Mouse (Mus musculus) left cerebral cortex, adult 2 months (tissue): ENCODE data around the gene Dusp5. TPM values are rescaled to one million over a fixed set of nuclear protein-coding genes. Genes with fewer than 3 reads are reported as not detected.
"Not testable (repeated sequence)": the region's sequence is repeated elsewhere in the genome, so short reads cannot be mapped to it uniquely, and the experiment has no call there.

Experiments
- DNase-seq, 2 experiments: peaks; one replicate each; pipeline ENCODE4 v3.0.0; 2021 to 2022; ENCODE audit warnings: low spot score in 2 of 2, mixed read lengths in 1 of 2; ENCODE audit errors: extremely low spot score in 1 of 2
- H3K27ac ChIP-seq: fragments of 200-600 bp; 2 replicates; pipeline ENCODE4 v1.8.1; 2022
- H3K4me3 ChIP-seq: fragments of 200-600 bp; 2 replicates; pipeline ENCODE4 v1.8.1; 2022
- CTCF ChIP-seq: fragments of 200-600 bp; IDR thresholded peaks from 2 replicates; pipeline ENCODE4 v1.8.1; 2022; ENCODE audit warnings: antibody characterized with exemption, mild to moderate bottlenecking, moderate library complexity
- intact Hi-C: fragments of 180-260 bp; cut with DNase I; formaldehyde crosslinking; loops from one replicate; pipeline ENCODE4 v1.15.1; 2025
- total RNA-seq, 2 experiments: library from RNA; stranded (reverse); gene quantifications; 2 replicates each; pipeline ENCODE4 v1.2.3; 2021

The Dusp5 gene
- total RNA-seq, 2 experiments from 2014 or later, result 16.7 to 26.9 TPM

DNA sequence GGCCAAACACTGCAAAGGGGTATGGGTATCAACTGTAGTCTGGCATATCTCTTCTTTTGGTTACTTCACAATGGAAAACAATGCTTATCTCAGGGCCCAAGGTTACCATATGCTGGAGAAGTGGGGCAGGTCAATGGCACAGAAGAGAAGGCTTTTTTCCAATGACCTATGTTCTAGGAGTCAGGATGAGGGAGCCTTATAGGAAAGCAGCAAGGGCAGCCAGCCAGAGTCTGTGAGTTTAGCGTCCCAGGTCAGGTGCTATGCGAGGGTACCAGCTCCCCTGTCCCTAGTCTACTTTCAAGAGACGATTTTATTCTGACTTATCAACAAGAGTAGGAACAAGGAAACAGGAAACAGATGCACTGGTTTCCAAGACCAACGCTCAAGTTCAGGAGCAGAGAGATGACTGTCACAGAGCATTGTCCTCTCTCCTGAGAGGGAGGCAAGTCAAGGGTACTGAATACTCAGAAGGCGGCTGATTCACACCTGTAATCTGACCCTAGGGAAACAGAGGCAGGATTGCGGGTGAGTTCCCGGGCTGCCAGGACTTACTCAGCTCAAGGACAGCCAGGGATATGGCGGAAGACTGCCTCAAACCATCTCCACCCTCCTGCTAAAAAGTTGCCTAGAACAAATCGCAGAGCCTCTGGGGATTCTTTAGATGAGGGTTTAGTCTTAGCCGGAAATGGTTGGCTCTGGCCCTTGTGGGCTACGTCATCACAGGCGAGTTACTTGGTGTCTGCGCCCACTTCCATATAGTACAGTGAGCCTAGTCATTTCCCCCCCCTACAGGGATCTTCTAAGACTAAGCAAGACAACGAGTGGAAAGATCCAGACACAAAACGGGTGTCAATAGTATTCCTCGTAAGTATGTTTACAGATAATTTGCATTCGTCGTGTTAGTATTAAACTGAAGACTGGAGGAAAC lies 42.9 kb downstream of the Dusp5 start:
- H3K4me3 ChIP-seq, result no peak overlapping the region
- H3K27ac ChIP-seq, result no peak overlapping the region
- intact Hi-C loops, result no loop called here
- DNase-seq, result no peak
- TF ChIP-seq CTCF, result no peak

- intact Hi-C loops, result no loop called here
- no peak for TF ChIP-seq CTCF
- Histone ChIP-seq H3K4me3 (no peak overlapping the region), H3K27ac (no peak overlapping the region)
- DNase-seq, result no peak
Measured at GRCm38 (mm10) chr19:53572607-53573006, 43.7 kb downstream of the Dusp5 start.

DNA sequence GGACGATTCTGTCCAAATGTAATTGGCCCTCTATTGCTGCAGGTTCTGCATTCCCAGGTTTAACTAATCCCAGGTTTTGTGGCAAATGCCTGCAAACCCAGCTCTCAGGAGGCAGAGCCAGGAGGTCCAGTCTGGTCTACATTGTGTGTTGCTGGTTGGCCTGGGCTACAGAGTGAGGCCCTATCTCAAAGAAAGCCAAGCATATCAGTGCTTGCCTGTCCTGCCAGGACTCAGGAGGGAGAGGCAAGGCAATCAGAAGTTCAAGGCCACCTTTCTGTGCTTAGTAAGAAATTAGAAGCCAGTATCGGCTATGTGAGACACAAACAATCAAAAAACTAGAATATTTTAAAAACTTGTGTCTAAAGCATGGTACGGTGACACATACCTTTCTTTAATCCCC lies 44.2 kb downstream of the Dusp5 start:
- H3K4me3 ChIP-seq, result no peak overlapping the region
- intact Hi-C loops, result no loop called here
- DNase-seq, result no peak
- TF ChIP-seq CTCF, result no peak
- H3K27ac ChIP-seq, result no peak overlapping the region

DNA sequence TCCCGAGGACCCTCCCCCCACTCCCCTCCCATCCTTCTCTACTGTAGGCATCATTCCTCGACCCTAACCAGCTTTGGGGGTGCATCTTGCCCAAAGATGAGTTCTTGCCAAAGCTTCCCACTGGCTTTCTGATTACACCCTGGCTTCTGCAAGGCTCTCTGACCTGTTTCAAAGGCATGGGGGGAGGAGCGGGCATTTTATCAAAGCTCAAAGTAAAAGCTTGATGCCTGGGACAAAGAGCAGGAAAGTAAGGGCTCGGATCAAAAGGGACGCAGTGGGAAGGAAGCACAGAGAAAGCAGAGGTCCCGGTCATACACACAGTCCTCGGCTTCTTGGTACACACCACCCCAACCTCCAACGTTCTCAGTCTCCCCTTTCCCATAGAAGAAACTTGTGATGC lies 45.2 kb downstream of the Dusp5 start:
- intact Hi-C loops, result no loop called here
- H3K4me3 ChIP-seq, result no peak overlapping the region
- DNase-seq, result no peak
- no peak overlapping the region for H3K27ac ChIP-seq
- TF ChIP-seq CTCF, result no peak

- intact Hi-C loops, result no loop called here
- TF ChIP-seq CTCF, result no peak
- Histone ChIP-seq H3K27ac (no peak overlapping the region), H3K4me3 (no peak overlapping the region)
- DNase-seq, result no peak
Measured at GRCm38 (mm10) chr19:53574546-53574945, 45.6 kb downstream of the Dusp5 start.

GRCm38 (mm10) chr19:53575296-53576010 lies 46.5 kb downstream of the Dusp5 start:
- DNase-seq, result no peak
- no peak overlapping the region for H3K27ac ChIP-seq
- TF ChIP-seq CTCF, result no peak
- H3K4me3 ChIP-seq, result no peak overlapping the region
- intact Hi-C loops, result no loop called here

- intact Hi-C loops, result no loop called here
Measured at GRCm38 (mm10) chr19:53576061-53576460, 47.2 kb downstream of the Dusp5 start.

DNA sequence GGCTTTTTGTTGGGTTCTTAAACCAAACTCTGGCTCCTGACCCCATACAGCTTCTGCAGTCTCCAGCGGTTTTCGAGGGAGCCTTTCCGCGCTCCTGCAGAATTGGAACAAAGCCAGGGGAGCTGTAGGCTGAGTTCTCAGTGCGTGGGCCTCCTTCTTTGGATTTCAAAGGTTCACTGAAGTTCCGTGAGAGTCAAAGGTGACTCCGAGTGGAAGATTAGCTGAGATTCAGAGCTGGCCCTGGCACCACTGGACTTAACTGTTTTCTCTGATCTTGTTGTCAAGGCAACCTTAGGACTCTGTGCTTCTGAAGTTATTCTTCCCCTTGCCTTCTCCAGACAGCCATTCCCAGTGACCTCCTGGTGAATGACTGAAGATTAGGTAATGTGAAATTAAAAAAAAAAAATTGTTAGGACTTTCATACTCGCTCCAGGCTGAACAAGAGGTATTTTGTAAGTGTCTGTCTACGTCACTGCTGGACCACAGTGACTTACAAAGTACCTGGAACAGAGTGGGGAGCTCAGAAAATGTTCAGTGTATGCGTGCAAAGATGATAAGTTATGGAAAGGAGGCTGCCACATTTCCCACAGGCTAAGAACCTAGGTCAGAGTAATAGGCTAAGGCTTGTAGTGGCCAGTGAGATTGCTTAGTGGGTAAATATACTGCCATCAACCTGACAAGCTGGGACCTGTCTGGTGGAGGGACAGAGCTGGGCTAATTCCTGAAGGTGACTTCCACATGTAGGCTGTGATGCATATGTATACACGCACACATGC lies 48.3 kb downstream of the Dusp5 start:
- DNase-seq, result no peak
- Histone ChIP-seq H3K27ac (no peak overlapping the region), H3K4me3 (no peak overlapping the region)
- no peak for TF ChIP-seq CTCF
- intact Hi-C loops, result no loop called here

More at GRCm38 (mm10) chr19:53576061-53576460, 47.2 kb downstream of the Dusp5 start:
- Histone ChIP-seq H3K27ac (no peak overlapping the region), H3K4me3 (no peak overlapping the region)
- no peak for TF ChIP-seq CTCF
- DNase-seq, result no peak

GRCm38 (mm10) chr19:53578597-53579252 lies 49.8 kb downstream of the Dusp5 start:
- Histone ChIP-seq H3K4me3 (no peak overlapping the region), H3K27ac (no peak overlapping the region)
- TF ChIP-seq CTCF, result peak; percentile 86
- peak; percentile 56 to 58 for DNase-seq
- intact Hi-C loops, result loop anchor here (1.0 kb wide), 1 partner anchor 183 kb away; no protein-coding TSS in a partner anchor

DNA sequence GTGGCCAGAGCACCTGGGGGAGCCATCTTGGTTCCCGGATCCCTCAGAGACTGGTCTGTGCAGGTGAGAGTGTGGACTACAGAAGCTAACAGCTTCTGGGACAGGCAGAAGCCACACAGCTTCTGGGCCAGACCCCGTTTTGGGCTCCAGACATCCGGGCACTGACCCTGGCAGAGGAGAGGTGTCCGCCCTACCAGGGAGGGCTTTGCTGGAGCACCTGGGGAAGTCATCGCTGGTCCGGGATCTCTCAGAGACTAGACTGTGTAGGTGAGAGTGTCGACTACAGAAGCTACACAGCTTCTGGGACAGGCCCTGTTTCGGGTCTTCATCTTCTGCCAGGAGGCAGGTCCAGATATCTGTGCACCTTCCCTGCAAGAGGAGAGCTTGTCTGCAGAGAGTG lies 51.4 kb downstream of the Dusp5 start:
- H3K27ac ChIP-seq, H3K4me3 ChIP-seq, intact Hi-C loops, DNase-seq: not testable (repeated sequence)

- intact Hi-C loops, H3K27ac ChIP-seq: not testable (repeated sequence)
Measured at GRCm38 (mm10) chr19:53587686-53588085, 58.8 kb downstream of the Dusp5 start.

DNA sequence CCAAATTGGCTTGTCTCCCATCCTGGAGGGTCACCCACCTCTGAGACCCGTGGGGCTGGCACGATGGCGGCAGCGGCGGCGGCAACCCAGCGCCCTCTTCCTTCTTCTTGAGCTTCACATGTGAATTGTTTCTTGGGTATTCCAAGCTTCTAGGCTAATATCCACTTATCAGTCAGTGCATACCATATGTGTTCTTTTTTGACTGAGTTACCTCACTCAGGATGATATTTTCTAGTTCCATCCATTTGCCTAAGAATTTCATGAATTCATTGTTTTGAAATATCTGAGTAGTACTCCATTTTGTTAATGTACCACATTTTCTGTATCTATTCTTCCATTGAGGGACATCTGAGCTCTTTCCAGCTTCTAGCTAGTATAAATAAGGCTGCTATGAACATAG lies 60.1 kb downstream of the Dusp5 start, which contains the start of gene Nutf2-ps1:
Gene Nutf2-ps1 (minus strand): TSS at position 101 of the 400 bp plus-strand sequence.
- intact Hi-C loops, H3K27ac ChIP-seq: not testable (repeated sequence)

More at GRCm38 (mm10) chr19:53587686-53588085, 58.8 kb downstream of the Dusp5 start:
- H3K4me3 ChIP-seq, DNase-seq: not testable (repeated sequence)

More for the DNA sequence above, 60.1 kb downstream of the Dusp5 start, which contains the start of gene Nutf2-ps1:
- H3K4me3 ChIP-seq, DNase-seq: not testable (repeated sequence)
